Mouse (Mus musculus) right cerebral cortex, postnatal 36 days (tissue): ENCODE results near the gene Ccdc194.
A peak's percentile ranks its signal among the peaks of the same experiment; 100 is the strongest.
"Not testable (repeated sequence)": the region's sequence is repeated elsewhere in the genome, so short reads cannot be mapped to it uniquely, and the experiment has no call there.

Source experiments
- DNase-seq, 2 experiments: peaks; one replicate each; pipeline ENCODE4 v3.0.0; 2022; ENCODE audit warnings: low spot score in 2 of 2, mixed read lengths in 1 of 2

Ccdc194 gene

GRCm38 (mm10) chr8:71554001-71554400 lies 28.5 kb upstream of the Ccdc194 start:
- DNase-seq = no peak

- DNase-seq = no peak
Measured at GRCm38 (mm10) chr8:71552770-71553169, 27.3 kb upstream of the Ccdc194 start.

- no peak for DNase-seq
Measured at GRCm38 (mm10) chr8:71550754-71551153, 25.2 kb upstream of the Ccdc194 start.

- no peak for DNase-seq
Measured at GRCm38 (mm10) chr8:71547590-71547989, 22.1 kb upstream of the Ccdc194 start.

GRCm38 (mm10) chr8:71545053-71545452 lies 19.5 kb upstream of the Ccdc194 start:
- no peak for DNase-seq

- no peak for DNase-seq
Measured at GRCm38 (mm10) chr8:71543755-71544154, 18.2 kb upstream of the Ccdc194 start.

- DNase-seq = peak; percentile 98 to 99
Measured at GRCm38 (mm10) chr8:71542632-71543343, 17.3 kb upstream of the Ccdc194 start, which contains the start of gene Mvb12a. Gene Mvb12a, plus strand, starts transcription at chr8:71542922.

GRCm38 (mm10) chr8:71537028-71537867 lies 11.7 kb upstream of the Ccdc194 start, which contains the start of gene Bst2:
Gene Bst2, minus strand, starts transcription at chr8:71537456.
- DNase-seq = peak in 1 of 2 experiments; percentile 38

GRCm38 (mm10) chr8:71535663-71536062 lies 10.2 kb upstream of the Ccdc194 start:
- DNase-seq = no peak

- no peak for DNase-seq
Measured at GRCm38 (mm10) chr8:71534263-71534810, 8.8 kb upstream of the Ccdc194 start.

- not testable (repeated sequence) for DNase-seq
Measured at GRCm38 (mm10) chr8:71530735-71531467, 5.4 kb upstream of the Ccdc194 start.

- DNase-seq = no peak
Measured at GRCm38 (mm10) chr8:71528362-71529073, 3.0 kb upstream of the Ccdc194 start.

GRCm38 (mm10) chr8:71527162-71527870 lies 1.8 kb upstream of the Ccdc194 start:
- DNase-seq = no peak

- DNase-seq = no peak
Measured at GRCm38 (mm10) chr8:71526272-71526671, 761 bp upstream of the Ccdc194 start.

- DNase-seq = peak; percentile 81 to 84
Measured at GRCm38 (mm10) chr8:71521634-71522033, 3.9 kb downstream of the Ccdc194 start.

- not testable (repeated sequence) for DNase-seq
Measured at GRCm38 (mm10) chr8:71519037-71519825, 6.3 kb downstream of the Ccdc194 start.

GRCm38 (mm10) chr8:71516786-71517185 lies 8.7 kb downstream of the Ccdc194 start:
- no peak for DNase-seq

- no peak for DNase-seq
Measured at GRCm38 (mm10) chr8:71515043-71515442, 10.5 kb downstream of the Ccdc194 start.

GRCm38 (mm10) chr8:71513018-71513754 lies 12.3 kb downstream of the Ccdc194 start:
- DNase-seq = no peak
